In genomic region chr7:65696450-65696849, GRCm38 (mm10) we compare ENCODE assay signal across 9 mouse cellular contexts. TPM values are rescaled to one million over a fixed set of nuclear protein-coding genes. Genes with fewer than 3 reads are reported as not detected.
DNase-seq lines count a peak whose midpoint lies in the region; ATAC-seq and TF ChIP-seq lines count a peak whose summit lies in the region.
"Had no signal": no experiment of that assay in that cellular context is flagged by ENCODE, and none has a peak within 500 bp of the region (broad histone marks: within the 10 kb centered on the region; RNA-seq: fewer than 3 reads in every experiment).

No protein-coding gene starts in this region.

- no peak overlapping the region for H3K27ac ChIP-seq in thymus, adult 2 months (ENCODE audit: control insufficient read depth, insufficient read depth, low read length)
- no peak overlapping the region for H3K27ac ChIP-seq in forebrain, embryonic 13.5 days
- H3K27ac ChIP-seq: lung, embryonic 15.5 days had no signal

- peaks cover 5% of the 10 kb centered on the region; the same call in 1 of the 2 replicates for H3K4me1 ChIP-seq in thymus, adult 2 months (replicated peaks; ENCODE audit: control insufficient read depth, insufficient read depth, low read length)
- peaks cover 20% of the 10 kb centered on the region for H3K4me1 ChIP-seq in forebrain, embryonic 13.5 days

- H3K4me3 ChIP-seq in thymus, adult 2 months (ENCODE audit: control insufficient read depth, insufficient read depth, low read length): no peak overlapping the region
- no peak overlapping the region for H3K4me3 ChIP-seq in forebrain, embryonic 13.5 days
- H3K4me3 ChIP-seq: lung, embryonic 15.5 days had no signal

- H3K9ac ChIP-seq in forebrain, embryonic 13.5 days: no peak overlapping the region
- H3K9ac ChIP-seq: lung, embryonic 15.5 days had no signal

- TF ChIP-seq CTCF in thymus, adult 2 months (IDR thresholded peaks at IDR 0.05; ENCODE audit: borderline replicate concordance, control insufficient read depth, extremely low read depth, insufficient read depth, low read length, poor library complexity): no peak

- H3K36me3 ChIP-seq in thymus, adult 2 months (ENCODE audit: control insufficient read depth, insufficient read depth, low read length): peaks cover 35% of the 10 kb centered on the region
- H3K36me3 ChIP-seq in forebrain, embryonic 13.5 days (ENCODE audit: poor library complexity, severe bottlenecking): peaks cover 62% of the 10 kb centered on the region

- peak; percentile 45 for DNase-seq in heart, adult 11 months
- DNase-seq in heart, adult 8-10 months (ENCODE audit: low spot score): no peak
- peak; percentile 35 for DNase-seq in thymus, adult 2 months
- no peak for DNase-seq in thymus, adult 18-20 months
- DNase-seq in urinary bladder, postnatal 4 days (ENCODE audit: low spot score in 2 of 2): no peak

- no peaks in the 10 kb centered on the region for H3K27me3 ChIP-seq in thymus, adult 2 months (ENCODE audit: control insufficient read depth, insufficient read depth, low read length)
- no peaks in the 10 kb centered on the region for H3K27me3 ChIP-seq in forebrain, embryonic 13.5 days
- H3K27me3 ChIP-seq: lung, embryonic 15.5 days had no signal

- WGBS in thymus, adult 2 months: 54% methylated on average over 2 of the region's 2 CpGs
- WGBS in forebrain, embryonic 13.5 days: 62% methylated on average over 2 of the region's 2 CpGs

- H3K4me2 ChIP-seq in forebrain, embryonic 13.5 days: no peak overlapping the region
- H3K4me2 ChIP-seq: lung, embryonic 15.5 days had no signal

- no peak for TF ChIP-seq POLR2A in thymus, adult 2 months (IDR thresholded peaks at IDR 0.05; ENCODE audit: control insufficient read depth, extremely low read depth, insufficient read depth, low read length, poor library complexity)

- H3K9me3 ChIP-seq in forebrain, embryonic 13.5 days (replicated peaks): no peaks in the 10 kb centered on the region
- H3K9me3 ChIP-seq: lung, embryonic 15.5 days had no signal

- peak; percentile 42 for ATAC-seq in common myeloid progenitor, adult 5-6 weeks (replicated peaks; ENCODE audit: low read depth, poor library complexity, severe bottlenecking)
- no peak for ATAC-seq in monocyte, adult 5-6 weeks (replicated peaks; ENCODE audit: insufficient number of reproducible peaks, low FRiP score, low TSS enrichment, poor library complexity, severe bottlenecking)
- ATAC-seq in forebrain, embryonic 13.5 days: no peak

RNA-seq across cellular contexts. Expression of gene Tm2d3, which starts 5.5 kb away (rescaled TPM):
- total RNA-seq in heart, adult 8-10 months (2022): 10 to 100 TPM; 21.2 to 25.2 (median 21.8) TPM
- 104 and 117 TPM in 2 replicates for polyA plus RNA-seq in thymus, adult 2 months (2012; rRNA removed)
- total RNA-seq in common myeloid progenitor, adult 5-6 weeks (2017): 62.3 and 69.6 TPM in 2 replicates
- 24.1 to 61.5 TPM (median 39.1 TPM) in 3 replicates for total RNA-seq in monocyte, adult 5-6 weeks (2017)
- 80.9 and 84.7 TPM in 2 replicates for polyA plus RNA-seq in forebrain, embryonic 13.5 days (2015; fragmentation: Nextera tagmentation; extraction: Ambion mirVana)

RNA-seq across cellular contexts. Expression of gene Tarsl2, which starts 51.8 kb away (rescaled TPM):
- total RNA-seq in heart, adult 8-10 months (2022): 10 to 100 TPM; 31.4 to 34.5 (median 32.2) TPM
- 4.2 and 4.8 TPM in 2 replicates for polyA plus RNA-seq in thymus, adult 2 months (2012; rRNA removed)
- 35.9 and 36.3 TPM in 2 replicates for total RNA-seq in common myeloid progenitor, adult 5-6 weeks (2017)
- total RNA-seq in monocyte, adult 5-6 weeks (2017): 0.85 to 5.6 TPM (median 3.8 TPM) in 3 replicates
- 11.1 and 11.6 TPM in 2 replicates for polyA plus RNA-seq in forebrain, embryonic 13.5 days (2015; fragmentation: Nextera tagmentation; extraction: Ambion mirVana)

Comparison
In these comparisons a context has a peak if more than half of its experiments do, and no peak if none do; other contexts are left out.
1. DNase-seq: peak in heart, adult 11 months (single experiment) and thymus, adult 2 months (single experiment); none in heart, adult 8-10 months (single experiment), thymus, adult 18-20 months (0 of 2) and urinary bladder, postnatal 4 days (0 of 2).